Mouse (Mus musculus): ENCODE data around the gene Tbx22. TPM values are rescaled to one million over a fixed set of nuclear protein-coding genes. Genes with fewer than 3 reads are reported as not detected.

Tbx22 gene
- polyA plus RNA-seq (2012; rRNA removed) = not detected in 2 replicates

DNA sequence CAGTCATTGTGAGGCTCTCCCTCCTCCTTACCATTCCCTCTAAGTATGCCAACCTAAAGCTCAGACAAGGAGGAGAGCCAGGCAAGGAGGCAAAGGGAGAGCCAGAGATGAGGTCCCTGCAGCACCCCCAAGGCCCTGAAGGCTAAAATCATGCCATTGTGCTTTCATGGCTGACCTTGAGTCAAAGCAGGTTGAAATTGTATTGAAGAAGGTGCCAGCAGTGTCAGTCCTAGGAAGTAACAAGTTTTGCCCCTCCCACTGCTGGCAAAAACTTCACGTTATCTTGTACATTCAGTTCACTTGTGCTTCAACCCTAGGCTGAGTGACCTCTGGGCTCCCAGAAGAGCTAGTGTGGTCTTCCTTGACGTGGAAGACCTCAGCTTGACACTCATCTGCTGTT, at the start of gene Tbx22:
TSS of gene Tbx22 (plus strand) at position 301 of the 400 bp plus-strand sequence.

Other genes with a start within 250 kb of the Tbx22 start
- gene Tent5d, start 124.6 kb downstream of the Tbx22 start, polyA plus RNA-seq (2012; rRNA removed) = not detected in 2 replicates
- 0.15 and 0.36 TPM in 2 replicates for gene 2610002M06Rik, start 148.4 kb downstream of the Tbx22 start, polyA plus RNA-seq (2012; rRNA removed)